Mouse (Mus musculus): ENCODE results near the gene Colec11. TPM values are rescaled to one million over a fixed set of nuclear protein-coding genes. Genes with fewer than 3 reads are reported as not detected.
A peak's percentile ranks its signal among the peaks of the same experiment; 100 is the strongest.

The Colec11 gene
- under 1 TPM; 0.38 to 0.67 TPM for total RNA-seq (2021)
- long read RNA-seq, experiment 1, partial matches to known transcripts = 0 of 2 reads
- long read RNA-seq, experiment 1, other reads (novel, unspliced or antisense) = 1 of 2 reads
- long read RNA-seq, experiment 2, partial matches to known transcripts = 1 of 3 reads
- long read RNA-seq, experiment 2, other reads (novel, unspliced or antisense) = 0 of 3 reads

GRCm38 (mm10) chr12:28623195-28623594, at the start of gene Colec11:
Colec11 (minus strand) TSS chr12:28623377.
- no peak for DNase-seq

GRCm38 (mm10) chr12:28667287-28667686, 44.1 kb upstream of the Colec11 start:
- DNase-seq = no peak

GRCm38 (mm10) chr12:28666734-28667133, 43.6 kb upstream of the Colec11 start:
- DNase-seq = no peak

GRCm38 (mm10) chr12:28662628-28663027, 39.5 kb upstream of the Colec11 start:
- peak; percentile 28 for DNase-seq

- peak; percentile 82 for DNase-seq
Observed at GRCm38 (mm10) chr12:28649141-28650110, 26.2 kb upstream of the Colec11 start, which contains the start of gene Rnaseh1. Rnaseh1 (plus strand) TSS chr12:28649602.

- DNase-seq = no peak
Observed at GRCm38 (mm10) chr12:28638778-28639177, 15.6 kb upstream of the Colec11 start.

GRCm38 (mm10) chr12:28636543-28636942, 13.4 kb upstream of the Colec11 start:
- DNase-seq = no peak

GRCm38 (mm10) chr12:28635535-28636476, 12.6 kb upstream of the Colec11 start, which contains the start of gene Rps7:
Rps7 (minus strand) TSS chr12:28635953.
- peak; percentile 89 for DNase-seq

- DNase-seq = no peak
Observed at GRCm38 (mm10) chr12:28635058-28635534, 11.9 kb upstream of the Colec11 start.

- DNase-seq = no peak
Observed at GRCm38 (mm10) chr12:28628436-28628835, 5.3 kb upstream of the Colec11 start.

GRCm38 (mm10) chr12:28627092-28627491, 3.9 kb upstream of the Colec11 start:
- no peak for DNase-seq

GRCm38 (mm10) chr12:28625407-28625806, 2.2 kb upstream of the Colec11 start:
- DNase-seq = no peak

GRCm38 (mm10) chr12:28624251-28624650, 1.1 kb upstream of the Colec11 start:
- DNase-seq = no peak

- DNase-seq = no peak
Observed at GRCm38 (mm10) chr12:28622641-28623040, 536 bp downstream of the Colec11 start.

GRCm38 (mm10) chr12:28622167-28622532, 1.0 kb downstream of the Colec11 start:
- no peak for DNase-seq

GRCm38 (mm10) chr12:28621451-28622166, 1.6 kb downstream of the Colec11 start:
- DNase-seq = no peak

- DNase-seq = no peak
Observed at GRCm38 (mm10) chr12:28617297-28617696, 5.9 kb downstream of the Colec11 start.

GRCm38 (mm10) chr12:28614401-28614800, 8.8 kb downstream of the Colec11 start:
- DNase-seq = no peak

- DNase-seq = no peak
Observed at GRCm38 (mm10) chr12:28612391-28612790, 10.8 kb downstream of the Colec11 start.

- no peak for DNase-seq
Observed at GRCm38 (mm10) chr12:28607546-28608305, 15.5 kb downstream of the Colec11 start.
